Mouse (Mus musculus): ENCODE data around the gene Parvb. TPM values are rescaled to one million over a fixed set of nuclear protein-coding genes. Genes with fewer than 3 reads are reported as not detected.
"Not testable (repeated sequence)": the region's sequence is repeated elsewhere in the genome, so short reads cannot be mapped to it uniquely, and the experiment has no call there.

The Parvb gene
- total RNA-seq, 4 experiments from 2014 or later: 37.2 to 42.3 (median 41.6) TPM

DNA sequence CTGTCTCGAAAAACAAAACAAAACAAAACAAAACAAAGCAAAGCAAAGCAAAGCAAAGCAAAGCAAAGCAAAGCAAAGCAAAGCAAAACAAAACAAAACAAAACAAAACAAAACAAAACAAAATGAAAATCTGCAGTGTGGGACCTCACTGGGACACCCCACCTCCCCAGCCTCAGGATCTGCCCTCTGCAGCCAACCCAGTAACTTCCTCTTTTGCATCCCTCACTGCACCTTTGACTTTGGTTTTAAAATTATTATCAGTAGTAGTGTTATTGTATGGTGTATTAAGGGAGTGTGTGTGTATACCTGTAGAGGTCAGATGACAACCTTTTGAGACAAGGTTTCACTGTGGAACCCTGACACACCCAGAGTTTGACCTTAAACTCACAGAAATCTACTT lies 57.1 kb downstream of the Parvb start:
- DNase-seq (ENCODE audit: low spot score in 2 of 2): not testable (repeated sequence)

DNA sequence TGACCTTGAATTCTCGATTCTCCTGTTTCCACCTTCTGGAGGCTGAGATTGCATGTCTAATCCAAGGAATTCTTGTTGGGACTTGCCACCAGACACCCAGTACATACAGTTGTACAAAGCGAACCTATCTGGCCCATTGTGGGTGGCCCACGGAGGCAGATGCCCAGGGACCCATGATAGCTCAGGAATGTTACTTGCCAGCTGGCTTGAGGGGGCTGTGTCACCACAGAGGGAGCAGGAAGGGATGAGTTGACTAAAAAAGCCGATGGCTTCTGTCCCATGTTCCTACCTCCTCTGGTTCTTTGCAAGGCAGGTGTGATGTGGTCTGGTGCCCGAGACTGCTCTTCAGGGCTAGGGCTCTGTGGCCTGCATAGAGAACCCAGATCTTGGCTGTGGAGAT lies 59.3 kb downstream of the Parvb start:
- no peak for DNase-seq (ENCODE audit: low spot score in 2 of 2)

DNA sequence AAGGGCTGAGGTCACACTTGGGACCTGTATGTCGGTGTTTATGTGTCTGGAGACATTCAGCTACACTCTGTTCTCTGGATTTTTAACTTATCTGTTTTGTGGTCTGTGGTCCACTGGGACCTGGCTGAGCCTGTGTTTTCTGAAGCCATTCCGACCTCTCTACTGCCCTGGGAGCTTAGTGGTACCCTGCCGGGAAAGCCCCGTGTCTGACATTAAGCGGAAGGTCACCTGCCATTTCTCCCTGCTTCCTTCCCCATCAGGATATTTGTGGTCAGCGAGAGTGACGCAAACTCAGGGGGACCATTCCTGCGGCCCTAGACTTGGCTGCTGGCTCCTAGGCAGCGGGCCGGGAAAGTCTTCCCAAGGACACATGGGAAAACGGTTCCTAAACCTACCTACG lies 61.7 kb downstream of the Parvb start:
- no peak for DNase-seq (ENCODE audit: low spot score in 2 of 2)

DNA sequence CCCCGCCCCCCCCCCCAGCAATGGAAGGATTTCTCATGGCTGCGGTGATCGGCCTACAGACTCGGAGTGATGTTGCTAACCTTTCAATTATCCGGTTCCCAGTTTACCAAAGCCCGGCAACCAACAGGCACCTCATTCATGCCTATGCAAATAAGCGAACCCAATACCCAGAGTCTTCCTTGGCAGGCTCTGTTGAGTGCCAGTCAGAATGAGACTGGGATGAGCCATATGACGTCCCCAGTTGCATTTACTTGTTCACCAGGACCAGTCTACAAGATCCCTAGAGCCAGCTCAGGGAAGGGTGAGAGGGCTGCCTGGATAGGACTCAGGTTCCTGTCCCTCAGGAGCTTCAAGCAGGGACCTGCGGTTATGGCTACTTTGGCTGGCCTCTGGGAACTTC lies 62.5 kb downstream of the Parvb start:
- DNase-seq (ENCODE audit: low spot score in 2 of 2): no peak

DNA sequence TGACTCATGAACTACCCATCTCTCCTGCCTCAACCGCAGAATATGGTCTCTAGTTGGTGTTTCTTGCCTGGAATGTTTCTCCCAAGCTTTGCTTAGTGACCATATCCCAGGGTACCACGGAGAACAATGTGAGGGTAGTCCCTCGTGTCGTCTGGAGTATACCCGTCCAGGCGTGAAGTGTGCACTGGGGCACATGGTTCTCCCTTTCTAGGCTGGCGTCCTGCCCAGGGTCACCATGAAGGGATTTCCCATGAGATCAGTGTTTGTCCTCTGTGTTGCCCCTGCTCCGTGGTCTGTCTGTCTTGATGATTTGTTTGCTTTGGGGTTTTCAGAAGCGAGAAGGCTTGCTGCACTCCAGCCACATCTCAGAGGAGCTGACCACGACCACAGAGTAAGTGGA lies 63.4 kb downstream of the Parvb start:
- DNase-seq (ENCODE audit: low spot score in 2 of 2): no peak

DNA sequence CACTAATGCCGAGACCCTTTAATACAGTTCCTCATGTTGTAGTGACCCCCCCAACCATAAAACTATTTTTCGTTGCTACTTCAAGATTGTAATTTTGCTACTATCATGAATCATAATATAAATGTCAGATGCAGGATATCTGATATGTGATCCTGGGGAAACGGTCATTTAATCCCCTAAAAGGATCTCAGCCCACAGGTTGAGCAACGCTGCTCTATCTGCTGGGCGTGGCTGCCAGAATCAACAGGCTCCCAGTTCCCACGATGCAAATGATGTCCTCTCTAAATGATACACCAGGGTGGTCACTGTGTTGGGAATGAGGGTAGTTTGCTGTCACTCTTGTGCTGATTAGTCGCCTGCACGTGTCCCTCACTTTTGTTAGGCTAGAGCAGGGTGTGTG lies 65.6 kb downstream of the Parvb start:
- DNase-seq (ENCODE audit: low spot score in 2 of 2): no peak

DNA sequence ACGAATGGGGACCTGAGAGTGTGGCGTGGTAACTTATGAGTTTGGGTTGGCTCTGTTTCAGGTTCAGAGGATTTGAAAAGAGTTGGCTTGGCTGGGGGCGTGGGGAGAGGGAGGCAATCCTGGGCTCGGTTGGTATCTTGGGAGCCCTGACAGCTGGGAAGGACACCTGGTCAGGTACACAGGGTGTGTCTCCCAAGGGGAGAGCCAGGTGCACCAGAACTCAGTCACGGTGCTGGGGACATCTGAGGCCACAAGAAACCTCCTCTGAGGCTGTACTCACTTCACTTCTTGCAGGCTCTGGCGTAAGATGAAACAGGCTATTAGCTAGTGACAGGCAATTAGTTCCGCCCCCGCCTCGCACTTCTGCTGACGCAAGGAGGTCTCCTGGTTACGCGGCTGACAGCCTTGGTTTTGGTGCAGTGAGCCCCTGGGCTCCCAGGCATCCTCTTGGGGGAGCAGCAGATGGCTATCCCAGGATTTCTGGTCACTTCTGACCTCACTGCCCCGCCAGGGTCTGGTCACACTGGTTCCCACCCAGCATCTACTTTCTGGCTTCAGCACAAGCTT lies 67.0 kb downstream of the Parvb start:
- DNase-seq (ENCODE audit: low spot score in 2 of 2): no peak

DNA sequence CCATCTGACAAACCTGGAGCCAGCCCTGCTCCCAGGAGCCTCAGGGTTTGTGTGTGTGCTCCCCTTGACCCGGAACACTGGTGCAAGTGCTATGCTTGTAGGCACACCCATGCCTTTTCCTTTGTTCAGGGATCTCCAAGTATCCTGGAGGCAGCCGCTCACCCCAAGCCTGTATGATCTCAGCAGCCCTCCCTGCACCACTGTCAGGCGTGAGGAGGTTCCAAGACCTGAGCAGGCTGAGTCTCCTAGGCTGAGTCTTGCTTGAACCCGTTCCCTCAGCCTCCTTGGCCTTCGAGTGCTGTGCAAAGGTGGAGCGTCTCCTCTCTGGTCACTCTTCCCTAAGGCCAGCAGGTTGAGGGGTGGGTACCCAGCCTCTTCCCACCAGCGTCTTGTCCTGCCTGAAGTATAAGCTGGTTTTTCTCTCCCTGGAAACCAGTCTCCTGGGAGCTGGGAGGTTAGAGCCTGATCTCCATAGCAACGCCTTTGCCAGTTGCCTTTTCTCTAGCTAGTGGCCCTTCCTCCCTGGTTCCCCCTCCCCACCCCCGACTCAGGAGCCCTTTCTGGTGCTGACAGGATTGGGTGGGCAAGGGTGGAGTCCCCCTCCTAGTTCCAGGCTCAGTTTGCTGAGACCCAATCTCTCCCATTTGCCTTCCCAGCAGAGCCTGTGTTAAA lies 68.0 kb downstream of the Parvb start:
- no peak for DNase-seq (ENCODE audit: low spot score in 2 of 2)

DNA sequence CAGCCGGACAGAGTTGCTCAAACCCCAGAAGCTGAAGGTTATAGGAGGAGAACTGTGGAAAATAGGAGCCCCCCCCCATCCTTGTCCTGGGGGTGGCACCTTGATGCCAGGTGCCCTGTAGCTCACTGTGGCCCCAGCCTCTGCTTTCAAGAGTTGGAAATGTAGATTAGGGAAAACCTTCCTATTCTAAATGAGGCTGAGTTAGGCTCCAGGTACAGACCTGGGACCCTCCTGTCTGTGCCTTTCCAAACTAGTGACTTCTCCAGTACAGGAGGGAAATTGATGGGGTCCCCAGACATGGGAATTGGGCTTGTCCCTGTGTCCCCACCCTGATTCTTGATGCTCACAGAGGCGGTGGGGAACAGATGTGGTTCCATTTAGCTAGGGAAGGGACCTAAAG lies 68.7 kb downstream of the Parvb start:
- no peak for DNase-seq (ENCODE audit: low spot score in 2 of 2)

DNA sequence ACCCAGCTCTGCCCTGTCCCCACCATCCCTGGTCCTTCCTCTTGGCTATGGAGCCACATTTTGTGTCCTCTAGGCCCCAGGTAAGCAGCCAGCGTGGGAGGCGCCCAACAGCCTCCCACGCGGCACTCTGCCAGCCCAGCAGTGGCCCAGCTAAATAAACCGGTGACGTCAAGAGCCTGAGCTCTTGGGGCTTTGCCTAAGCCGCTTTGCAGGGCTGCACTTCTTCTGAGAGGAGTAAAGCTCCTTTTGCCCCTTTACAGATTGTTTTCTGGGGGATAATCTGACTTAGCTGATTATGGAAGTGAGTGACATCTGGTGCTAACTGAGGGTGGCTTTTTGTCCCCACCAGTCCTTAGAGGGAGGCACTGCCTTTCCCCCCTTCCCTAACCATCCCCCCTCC lies 69.2 kb downstream of the Parvb start:
- no peak for DNase-seq (ENCODE audit: low spot score in 2 of 2)

DNA sequence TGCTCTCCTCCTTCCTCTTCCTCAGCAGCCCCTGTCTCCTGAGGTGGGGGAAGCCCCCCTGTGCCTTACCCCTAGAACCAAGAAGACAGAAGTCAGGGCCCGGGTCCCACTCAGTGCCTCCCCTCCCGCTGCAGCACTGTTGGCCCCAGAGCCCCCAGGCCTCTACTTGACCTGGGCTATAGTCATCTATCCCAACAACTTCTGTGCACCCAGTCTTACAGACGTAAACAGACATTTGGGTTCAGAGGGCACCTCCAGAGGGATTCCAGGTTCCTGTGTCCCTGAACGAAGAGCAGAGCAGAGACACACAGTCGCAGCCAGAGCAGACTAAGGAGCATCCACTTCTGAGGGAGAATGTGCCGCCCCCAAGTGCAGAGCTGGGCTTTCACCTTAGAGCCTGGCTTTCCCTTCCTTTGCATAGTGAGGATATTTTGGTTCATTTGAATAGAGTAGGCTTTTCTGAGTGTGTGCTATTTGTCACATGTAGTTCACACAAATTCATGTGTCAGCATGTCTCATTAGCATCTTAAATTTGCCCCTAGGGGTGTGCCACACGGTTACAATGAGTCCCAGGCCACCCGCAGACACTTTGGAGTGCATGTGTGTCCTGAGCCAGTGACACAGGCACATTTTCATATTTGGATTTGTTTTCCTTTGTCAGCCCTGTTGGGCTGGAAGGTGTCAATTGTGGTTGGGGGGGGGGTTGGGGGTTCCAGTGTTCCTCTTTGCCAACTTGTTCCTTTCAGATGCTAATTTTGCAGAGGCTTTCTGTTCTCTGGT lies 70.0 kb downstream of the Parvb start:
- no peak for DNase-seq (ENCODE audit: low spot score in 2 of 2)

DNA sequence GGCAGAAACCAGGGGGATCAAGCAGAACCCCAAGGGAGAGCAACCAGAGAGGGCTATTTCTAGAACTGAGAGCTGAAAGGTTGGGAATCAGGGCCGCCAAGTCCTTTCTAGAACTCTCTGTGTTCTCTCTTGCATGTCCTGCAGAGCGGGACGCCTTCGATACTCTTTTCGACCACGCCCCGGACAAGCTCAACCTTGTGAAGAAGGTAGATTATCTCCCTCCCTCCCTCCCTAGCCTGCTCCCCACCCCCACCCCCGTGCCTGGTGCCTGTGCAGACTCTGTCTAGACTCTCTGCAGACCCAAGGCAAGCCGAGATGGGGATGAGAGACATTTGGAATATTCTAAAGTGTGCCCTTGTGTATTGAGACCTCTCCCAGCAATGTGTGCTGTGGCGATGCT lies 71.4 kb downstream of the Parvb start:
- no peak for DNase-seq (ENCODE audit: low spot score in 2 of 2)

DNA sequence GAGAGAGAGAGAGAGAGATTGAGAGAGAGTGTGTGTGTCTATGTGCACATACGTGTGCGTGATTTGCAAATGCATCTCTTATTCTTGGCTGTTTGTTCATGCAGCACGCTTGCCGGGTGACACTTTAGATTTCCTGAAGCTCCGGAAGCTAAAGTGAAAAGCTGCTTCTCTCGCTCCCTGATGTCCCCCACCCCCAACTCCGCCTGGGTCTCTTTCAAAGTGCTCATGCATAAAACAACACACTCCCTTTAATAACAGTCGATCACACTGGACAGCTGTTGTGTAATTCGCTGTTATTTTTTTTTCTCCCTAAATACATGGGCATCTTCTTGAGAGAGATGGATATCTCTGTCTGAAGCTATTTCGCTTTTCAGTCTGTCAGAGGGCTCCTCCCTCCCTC lies 73.5 kb downstream of the Parvb start:
- DNase-seq (ENCODE audit: low spot score in 2 of 2): no peak

DNA sequence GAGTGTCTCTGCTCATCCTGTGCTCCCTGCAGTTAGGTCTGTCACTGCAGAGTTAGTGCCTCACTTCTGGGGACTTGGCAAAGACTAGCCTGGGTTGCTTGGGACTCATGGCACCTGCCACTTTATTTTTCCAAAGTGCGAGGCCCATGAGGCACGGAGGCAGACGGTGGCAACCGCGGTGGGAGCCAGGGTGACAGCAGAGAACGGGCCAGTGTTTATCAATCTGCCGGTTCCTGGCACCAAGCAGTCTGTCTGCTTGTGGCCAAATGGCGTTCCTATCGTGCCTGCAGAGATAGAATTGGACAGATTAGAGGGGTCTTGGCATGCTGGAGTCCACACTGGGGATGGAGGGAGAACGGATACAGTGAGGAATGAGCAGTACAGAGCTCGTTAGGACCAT lies 78.4 kb downstream of the Parvb start:
- no peak for DNase-seq (ENCODE audit: low spot score in 2 of 2)

DNA sequence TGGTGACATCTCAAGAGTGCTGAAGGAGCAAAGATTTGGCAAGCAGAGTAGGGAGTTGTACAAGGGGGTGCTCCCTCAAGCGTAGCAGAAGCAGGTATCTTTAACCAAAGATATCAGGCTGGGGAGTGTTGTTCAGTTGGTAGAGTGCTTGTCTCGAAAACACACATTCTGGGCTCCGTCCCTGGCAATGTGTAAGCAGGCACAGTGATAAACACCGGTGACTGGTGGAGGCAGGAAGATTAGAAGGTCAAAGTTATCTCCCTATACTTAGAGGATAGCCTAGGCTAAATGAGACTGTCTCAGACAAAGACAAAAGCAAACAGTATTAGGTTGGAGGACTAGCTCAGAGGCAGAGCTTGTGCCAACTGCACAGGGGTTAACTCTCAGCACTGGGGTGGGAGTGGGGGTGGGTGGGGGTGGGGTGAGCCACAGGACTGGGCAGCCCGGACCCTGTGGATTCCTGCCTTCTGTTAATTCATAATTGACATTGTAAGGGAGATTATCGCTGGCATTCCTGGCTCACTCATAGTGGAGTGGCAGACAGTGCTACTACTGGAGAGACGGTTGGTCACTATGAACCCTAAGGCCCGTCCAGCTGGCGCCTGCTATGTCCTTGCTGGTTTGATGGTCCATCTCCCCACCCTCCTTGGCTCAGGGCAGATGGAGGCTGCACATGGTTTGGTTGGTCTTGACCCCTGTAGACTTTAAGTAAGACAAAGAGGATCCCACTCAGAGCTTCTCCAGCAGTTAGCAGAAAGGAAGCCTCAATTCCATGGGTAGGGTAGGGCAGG lies 79.6 kb downstream of the Parvb start:
- no peak for DNase-seq (ENCODE audit: low spot score in 2 of 2)

DNA sequence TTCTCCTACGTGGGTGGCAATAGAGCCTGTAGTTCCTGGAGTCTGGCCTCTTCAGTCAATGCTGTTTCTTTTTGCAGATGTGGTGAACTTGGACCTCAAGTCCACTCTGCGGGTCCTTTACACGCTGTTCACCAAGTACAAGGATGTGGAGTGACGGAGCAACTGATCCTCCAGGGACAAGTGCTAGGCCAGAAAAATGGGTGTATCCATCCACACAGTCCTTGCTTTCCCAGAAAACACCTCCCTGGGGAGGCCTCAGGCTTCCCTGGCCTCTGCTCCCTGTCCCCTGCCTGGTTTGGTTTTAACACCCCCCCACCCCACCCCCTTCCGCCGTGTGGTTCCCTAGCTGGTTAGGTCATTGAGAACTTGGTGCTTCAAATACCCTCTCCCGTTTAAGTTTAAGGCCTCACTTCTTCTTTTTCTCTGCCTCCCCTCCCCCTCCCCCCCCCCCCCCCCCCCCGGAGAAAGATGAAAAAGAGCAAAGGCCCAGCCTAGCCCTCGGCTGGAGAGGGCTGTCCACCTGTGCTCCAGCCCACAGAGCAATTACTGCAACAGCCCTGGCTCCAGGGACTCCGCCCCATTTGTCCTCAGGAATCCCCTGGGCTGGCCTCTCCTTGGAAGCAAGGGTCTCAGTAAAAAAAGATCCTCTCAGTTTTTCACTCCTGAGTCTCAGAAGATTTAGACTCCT lies 81.2 kb downstream of the Parvb start:
- peak in 1 of 2 experiments; percentile 38 for DNase-seq (ENCODE audit: low spot score in 2 of 2)

DNA sequence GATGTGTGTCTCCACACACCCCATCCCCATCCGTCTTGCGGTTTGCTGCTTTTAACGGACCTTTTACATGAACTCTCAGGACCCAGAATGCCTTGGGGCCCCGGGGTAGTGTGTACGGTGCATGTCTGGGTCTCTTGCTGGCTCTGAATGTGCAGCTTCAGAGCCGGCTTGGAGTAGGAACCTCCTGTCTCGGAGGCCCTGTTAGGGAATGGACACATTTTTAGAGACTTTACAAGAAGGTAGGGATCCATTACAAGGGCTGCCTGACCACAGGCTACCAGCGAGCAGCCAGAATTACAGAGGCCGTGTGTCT lies 81.7 kb downstream of the Parvb start:
- no peak for DNase-seq (ENCODE audit: low spot score in 2 of 2)

DNA sequence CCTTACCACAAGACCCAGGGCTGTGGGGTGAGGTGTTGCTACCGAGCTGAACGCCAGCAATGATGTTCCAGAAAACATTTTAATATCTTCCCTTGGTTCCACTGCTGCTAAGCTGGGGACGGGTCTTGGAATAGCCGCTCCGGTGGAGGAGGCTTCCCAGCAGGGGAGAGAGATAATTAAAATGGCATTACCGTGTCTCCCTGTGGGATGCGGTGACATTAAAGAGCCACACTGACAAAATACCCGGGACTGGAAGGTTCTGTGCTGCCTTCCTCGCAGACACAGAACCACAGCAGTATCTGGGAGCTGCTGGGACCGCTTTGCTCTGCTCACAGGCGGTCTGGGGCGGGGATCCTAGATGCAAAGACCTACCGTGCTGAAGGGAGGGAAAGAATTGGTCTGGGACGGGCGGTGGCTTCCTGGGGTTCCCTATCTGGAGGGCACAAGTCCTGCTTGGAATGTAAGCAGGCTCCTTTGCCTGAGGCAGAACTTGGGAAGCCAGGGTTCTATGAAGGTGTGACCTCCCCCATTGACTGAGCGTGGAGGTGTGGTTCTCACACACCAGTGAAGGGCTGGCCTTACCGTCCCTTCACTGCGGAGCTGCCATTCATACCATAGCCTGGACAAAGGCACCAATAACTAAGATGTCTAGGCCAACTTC lies 82.7 kb downstream of the Parvb start:
- DNase-seq (ENCODE audit: low spot score in 2 of 2): no peak

DNA sequence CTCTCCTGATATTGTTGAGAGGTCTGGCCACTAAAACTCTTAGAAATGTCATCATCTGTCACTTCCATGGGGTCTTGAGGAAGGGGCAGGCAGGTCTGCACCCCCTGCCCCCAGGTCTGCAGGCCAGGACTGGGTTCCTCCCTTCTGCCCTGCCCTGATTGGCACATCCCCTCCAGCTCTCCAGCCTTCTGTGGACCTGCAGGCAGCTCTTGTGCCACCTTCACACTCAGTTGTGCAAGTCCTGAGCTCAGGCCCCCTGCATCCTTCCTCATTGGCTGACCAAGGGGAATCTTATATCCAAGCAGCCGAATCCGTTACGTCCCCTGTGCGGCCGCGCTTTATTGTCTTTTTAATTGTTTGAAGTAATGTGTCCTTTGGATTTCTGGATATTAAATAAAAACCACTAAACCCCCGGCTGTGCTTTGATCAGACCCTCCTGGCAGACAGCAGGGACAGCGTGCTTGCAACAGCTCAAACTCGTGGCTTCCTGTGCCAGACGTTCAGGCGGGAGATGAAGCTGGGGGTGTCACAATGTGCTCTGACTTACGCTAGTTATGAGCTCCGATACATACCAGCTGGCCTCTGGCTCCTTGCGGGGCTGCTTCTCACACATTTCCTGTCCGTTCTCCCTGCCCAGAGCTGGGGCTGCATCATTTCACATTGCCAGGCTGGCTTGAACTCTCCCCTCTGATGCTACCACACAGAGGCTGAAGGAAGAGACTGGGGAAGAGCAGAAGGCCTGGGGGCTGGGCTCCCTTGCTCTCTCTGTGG lies 83.6 kb downstream of the Parvb start:
- no peak for DNase-seq (ENCODE audit: low spot score in 2 of 2)

DNA sequence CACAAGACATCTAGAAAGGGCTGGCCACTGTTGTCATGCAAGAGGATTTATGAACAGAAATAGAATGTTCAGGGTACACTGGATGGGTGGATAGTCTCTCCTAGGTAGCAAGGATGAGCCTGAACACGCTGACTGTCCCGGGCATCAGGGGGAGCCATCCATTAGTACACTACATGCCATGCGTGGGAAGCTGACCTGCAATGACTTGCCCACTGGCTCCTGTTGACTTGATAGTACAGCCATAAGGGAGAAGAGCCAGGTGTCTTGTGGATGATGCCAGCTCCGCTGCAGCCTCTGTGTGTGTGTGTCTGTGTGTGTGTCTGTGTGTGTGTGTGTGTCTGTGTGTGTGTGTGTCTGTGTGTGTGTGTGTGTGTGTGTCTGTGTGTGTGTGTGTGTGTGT lies 87.5 kb downstream of the Parvb start:
- no peak for DNase-seq (ENCODE audit: low spot score in 2 of 2)

All from gastrocnemius, adult 8-10 months (tissue).